Comparison of ENCODE assay signal across 35 mouse cellular contexts in the genomic region with DNA sequence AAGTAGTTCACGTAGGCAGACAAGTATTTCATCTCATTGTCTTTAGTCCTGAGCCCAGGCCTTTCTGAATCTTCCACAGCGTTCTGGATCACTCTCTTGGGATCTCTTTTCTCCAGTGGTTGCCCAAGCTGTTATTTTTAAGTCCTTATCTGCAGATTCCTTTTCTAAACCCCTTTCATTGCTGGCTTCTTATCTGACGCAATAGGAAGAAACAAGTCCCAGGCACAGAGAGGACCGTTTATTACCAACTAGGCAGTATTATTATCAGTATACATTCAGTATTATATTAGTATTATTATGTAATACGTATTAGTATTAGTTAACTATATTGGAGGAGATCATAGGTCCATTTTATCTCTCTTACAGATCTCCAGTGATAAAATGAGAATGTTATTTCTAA.
"Had no signal": no experiment of that assay in that cellular context is flagged by ENCODE, and none has a peak within 500 bp of the region (broad histone marks: within the 10 kb centered on the region; RNA-seq: fewer than 3 reads in every experiment).

No protein-coding gene starts in this region.

- ATAC-seq: hindbrain, embryonic 16.5 days; hindbrain, postnatal 0 days; inflammation-experienced regulatory T-cells, adult 6 months; intestine, embryonic 15.5 days; intestine, embryonic 16.5 days; intestine, postnatal 0 days had no signal

- DNase-seq: heart, postnatal 10 days; heart, postnatal 14 days; heart, postnatal 36 days; heart, postnatal 4 days; kidney, adult 11 months; kidney, adult 18-20 months; kidney, adult 2 months; kidney, adult 8-10 months; kidney, adult 9 months; kidney, postnatal 10 days; kidney, postnatal 14 days; kidney, postnatal 25 days; kidney, postnatal 36 days; kidney, postnatal 4 days; layer of hippocampus, adult 9-11 months; layer of hippocampus, postnatal 36 days had no signal

- H3K4me3 ChIP-seq: heart, embryonic 12.5 days; heart, embryonic 13.5 days; heart, embryonic 15.5 days; hindbrain, embryonic 10.5 days; hindbrain, embryonic 12.5 days; hindbrain, embryonic 13.5 days; hindbrain, embryonic 15.5 days; intestine, embryonic 15.5 days; kidney, embryonic 15.5 days; layer of hippocampus, adult 2 months; left cerebral cortex, adult 2 months had no signal

- H3K4me1 ChIP-seq: hindbrain, embryonic 12.5 days; hindbrain, embryonic 13.5 days; intestine, embryonic 15.5 days had no signal

- H3K27ac ChIP-seq: heart, embryonic 13.5 days; heart, embryonic 15.5 days; hindbrain, embryonic 10.5 days; hindbrain, embryonic 12.5 days; hindbrain, embryonic 13.5 days; hindbrain, embryonic 14.5 days; hindbrain, embryonic 15.5 days; hindbrain, postnatal 0 days; intestine, embryonic 15.5 days; kidney, embryonic 15.5 days; kidney, postnatal 0 days; layer of hippocampus, adult 2 months; left cerebral cortex, adult 2 months had no signal

- H3K27me3 ChIP-seq: hindbrain, embryonic 12.5 days; hindbrain, embryonic 13.5 days; hindbrain, embryonic 15.5 days; intestine, embryonic 15.5 days had no signal

- H3K36me3 ChIP-seq: heart, embryonic 12.5 days; heart, embryonic 13.5 days; heart, embryonic 15.5 days; hindbrain, embryonic 10.5 days; hindbrain, embryonic 12.5 days; hindbrain, embryonic 13.5 days; hindbrain, embryonic 15.5 days; intestine, embryonic 15.5 days; kidney, embryonic 15.5 days had no signal

- H3K4me2 ChIP-seq: heart, embryonic 11.5 days; heart, embryonic 12.5 days; heart, embryonic 13.5 days; heart, embryonic 15.5 days; hindbrain, embryonic 12.5 days; hindbrain, embryonic 13.5 days; hindbrain, embryonic 14.5 days; hindbrain, embryonic 15.5 days; intestine, embryonic 15.5 days; kidney, embryonic 15.5 days had no signal

- H3K9me3 ChIP-seq: heart, embryonic 12.5 days; heart, embryonic 13.5 days; heart, embryonic 15.5 days; hindbrain, embryonic 10.5 days; hindbrain, embryonic 12.5 days; hindbrain, embryonic 13.5 days; hindbrain, embryonic 15.5 days; intestine, embryonic 15.5 days; kidney, embryonic 15.5 days had no signal

- H3K9ac ChIP-seq: heart, embryonic 12.5 days; heart, embryonic 13.5 days; heart, embryonic 15.5 days; hindbrain, embryonic 12.5 days; hindbrain, embryonic 13.5 days; hindbrain, embryonic 14.5 days; hindbrain, embryonic 15.5 days; intestine, embryonic 15.5 days; kidney, embryonic 15.5 days had no signal
